Mouse (Mus musculus) right cerebral cortex, postnatal 4 days (tissue): ENCODE measurements around the gene Trpc3.

Source experiments
- DNase-seq: peaks from one replicate; pipeline ENCODE4 v3.0.0-alpha.2; 2022

The Trpc3 gene

DNA sequence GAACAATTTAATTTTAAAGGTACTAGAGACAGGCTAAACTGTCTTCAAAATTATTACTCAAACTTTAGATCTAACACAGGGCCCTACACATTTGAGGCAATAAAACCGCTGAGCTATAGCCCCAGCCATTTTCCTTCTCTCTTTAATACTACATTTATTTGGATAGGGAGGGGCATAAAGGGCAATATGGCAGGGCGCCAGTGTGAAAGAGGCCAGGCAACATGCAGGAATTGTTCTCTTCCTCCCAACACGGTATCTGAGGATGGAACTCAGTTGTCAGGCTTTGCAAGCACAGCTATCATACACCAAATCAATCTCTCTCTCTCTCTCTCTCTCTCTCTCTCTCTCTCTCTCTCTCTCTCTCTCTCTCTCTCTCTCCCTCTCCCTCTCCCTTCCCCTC, 91.2 kb downstream of the Trpc3 start:
- no peak for DNase-seq

DNA sequence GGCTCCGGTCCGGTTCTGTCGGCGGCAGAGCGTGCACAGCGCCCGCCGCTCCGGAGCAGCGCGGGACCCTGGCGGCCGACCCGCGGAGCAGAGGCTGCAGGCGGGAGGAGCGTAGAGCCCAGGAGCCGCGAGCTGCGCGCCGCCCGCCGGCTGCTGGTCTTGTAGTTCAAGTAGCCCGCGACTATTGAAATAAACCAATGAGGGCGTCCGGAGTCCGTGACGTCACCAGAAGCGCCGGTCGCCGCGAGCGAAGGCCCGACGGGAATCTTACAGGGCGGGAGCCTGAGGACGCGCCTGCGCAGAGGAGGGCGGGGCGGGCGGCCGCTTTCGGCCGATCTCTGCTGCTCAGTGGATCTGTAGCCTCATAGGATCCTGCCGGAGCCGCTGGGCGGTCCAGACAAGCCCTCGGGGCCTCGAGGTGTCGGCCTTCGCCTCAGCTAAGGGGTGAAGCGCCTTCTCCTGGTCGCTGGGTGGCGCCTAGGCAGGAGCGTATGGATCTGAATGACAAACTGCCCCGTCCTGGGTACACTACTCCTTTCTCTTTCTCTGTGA, 118.1 kb downstream of the Trpc3 start, which contains the start of gene Ccna2:
Gene Ccna2, minus strand, starts transcription at position 324 of the 552 bp plus-strand sequence.
- peak; percentile 98 for DNase-seq

DNA sequence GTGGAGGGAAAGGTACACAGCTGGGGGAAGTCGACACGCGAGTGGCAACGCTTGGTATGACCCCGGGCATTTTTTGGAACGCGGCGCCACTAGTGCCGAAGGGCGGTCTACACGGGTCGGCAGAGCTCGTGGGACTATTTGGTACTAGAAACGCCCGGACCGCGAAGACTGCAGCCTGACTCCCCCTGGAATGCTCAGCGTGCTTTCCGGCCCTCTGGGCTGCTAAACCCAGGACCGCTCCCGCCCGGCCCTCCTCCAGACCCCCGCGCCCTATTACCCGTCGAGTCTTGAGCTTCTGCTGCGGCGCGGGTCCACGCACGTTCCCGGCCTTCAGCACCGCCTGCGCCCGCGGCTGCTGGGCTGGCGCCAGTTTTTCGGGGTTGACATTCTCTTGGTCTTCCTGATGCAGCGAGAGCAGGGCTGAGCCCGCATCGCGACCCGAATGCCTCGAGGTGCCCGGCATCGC, 118.6 kb downstream of the Trpc3 start:
- DNase-seq, result peak; percentile 48
